Mouse (Mus musculus): ENCODE data around the gene Pdilt. TPM values are rescaled to one million over a fixed set of nuclear protein-coding genes. Genes with fewer than 3 reads are reported as not detected.
"Not testable (repeated sequence)": the region's sequence is repeated elsewhere in the genome, so short reads cannot be mapped to it uniquely, and the experiment has no call there.

The Pdilt gene
- polyA plus RNA-seq (2012; rRNA removed) = 0.11 and 0.12 TPM in 2 replicates

- DNase-seq (ENCODE audit: low read depth) = no peak
Measured at GRCm38 (mm10) chr7:119523389-119523788, at the start of gene Pdilt. TSS of gene Pdilt (minus strand) at chr7:119523489.

GRCm38 (mm10) chr7:119562476-119562875, 39.2 kb upstream of the Pdilt start:
- DNase-seq (ENCODE audit: low read depth) = not testable (repeated sequence)

- no peak for DNase-seq (ENCODE audit: low read depth)
Measured at GRCm38 (mm10) chr7:119561441-119561840, 38.2 kb upstream of the Pdilt start.

- no peak for DNase-seq (ENCODE audit: low read depth)
Measured at GRCm38 (mm10) chr7:119560452-119560835, 37.2 kb upstream of the Pdilt start.

DNA sequence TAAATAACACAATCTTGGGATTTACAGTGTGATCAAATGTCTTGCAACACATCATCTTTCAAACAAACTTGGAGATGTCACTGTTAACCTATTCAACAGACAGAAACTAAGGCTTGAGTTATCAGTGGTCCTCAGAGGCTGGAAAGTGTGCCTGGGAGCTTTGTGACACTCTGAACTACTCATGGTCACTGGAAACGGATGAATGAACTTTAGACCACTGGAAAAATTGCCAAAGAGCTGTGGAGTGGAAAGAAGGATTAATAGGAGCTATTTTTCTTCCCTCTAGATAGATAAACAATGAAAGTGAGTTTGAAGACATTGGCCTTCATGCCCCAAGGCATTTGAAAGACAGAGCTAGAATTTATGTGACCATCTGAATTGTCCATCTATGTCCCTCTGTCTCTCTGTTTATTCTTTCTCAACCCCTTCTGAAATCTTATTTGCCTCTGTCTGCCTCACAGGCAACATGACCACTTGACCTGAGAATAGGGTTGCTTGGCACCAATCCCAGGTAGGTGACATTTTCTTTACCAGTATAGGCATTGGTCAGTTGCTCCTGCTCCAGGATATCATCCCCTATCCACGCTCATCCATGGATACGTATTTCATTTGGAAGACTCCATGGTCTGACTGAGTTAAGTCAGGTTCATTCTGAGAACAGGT, 36.6 kb upstream of the Pdilt start:
- DNase-seq (ENCODE audit: low read depth) = no peak

- DNase-seq (ENCODE audit: low read depth) = no peak
Measured at GRCm38 (mm10) chr7:119554040-119554439, 30.8 kb upstream of the Pdilt start, which contains the start of gene Acsm2. TSS of gene Acsm2 (plus strand) at chr7:119554340.

DNA sequence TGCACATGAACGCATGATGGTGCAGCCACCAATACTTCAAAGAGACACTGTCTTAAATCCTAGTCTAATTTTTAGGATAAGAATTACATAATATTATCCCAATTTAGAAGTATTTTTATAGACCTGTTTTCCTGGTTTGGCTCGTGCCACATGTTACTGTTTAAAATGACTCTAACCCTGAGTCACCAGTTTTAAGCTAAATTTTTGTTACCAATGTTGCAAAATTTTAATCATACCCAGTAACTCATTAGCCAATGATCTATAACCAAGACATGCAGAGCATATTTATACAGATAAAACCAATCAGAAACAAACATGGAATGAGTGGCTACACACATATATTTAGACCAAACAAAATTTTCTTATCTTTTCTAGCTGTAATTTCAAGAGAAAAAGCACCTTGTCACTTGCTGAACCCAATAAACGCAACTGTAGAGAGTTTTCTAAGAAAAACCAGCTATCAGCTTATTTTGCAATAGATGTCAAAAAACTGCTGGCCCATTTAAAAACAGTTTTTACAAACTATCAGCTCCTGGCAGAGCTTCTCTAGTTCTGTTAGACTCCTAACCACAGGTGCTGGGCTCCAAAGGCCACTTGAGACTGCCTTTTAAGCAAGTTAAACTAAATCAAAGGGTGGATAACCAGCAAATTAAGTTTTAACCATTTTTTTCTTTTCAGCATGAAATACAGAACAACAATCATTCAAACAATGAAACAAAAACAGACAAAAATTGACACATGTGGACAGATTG, 27.4 kb upstream of the Pdilt start:
- no peak for DNase-seq (ENCODE audit: low read depth)

DNA sequence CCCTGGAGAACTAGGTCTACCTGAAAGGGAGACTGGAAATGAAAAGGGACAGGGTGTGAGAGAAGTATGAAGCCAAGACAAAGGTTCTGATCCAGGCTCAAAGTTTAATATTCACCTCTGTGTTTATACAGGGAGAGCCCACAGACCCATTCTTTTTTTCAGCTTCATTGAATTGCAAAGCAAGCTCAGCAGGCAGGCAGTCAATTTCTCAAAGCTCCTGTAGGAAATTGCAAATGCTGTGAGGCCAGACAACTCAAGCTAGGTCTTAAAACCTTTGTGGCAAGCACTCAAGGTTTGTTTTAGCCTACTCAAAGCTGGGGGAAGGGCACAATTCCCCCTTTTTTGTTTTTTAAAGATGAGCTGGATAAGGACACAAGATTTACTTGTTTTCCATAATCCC, 22.3 kb upstream of the Pdilt start:
- no peak for DNase-seq (ENCODE audit: low read depth)

- DNase-seq (ENCODE audit: low read depth) = no peak
Measured at GRCm38 (mm10) chr7:119542445-119542844, 19.2 kb upstream of the Pdilt start.

GRCm38 (mm10) chr7:119534389-119534788, 11.1 kb upstream of the Pdilt start:
- no peak for DNase-seq (ENCODE audit: low read depth)

DNA sequence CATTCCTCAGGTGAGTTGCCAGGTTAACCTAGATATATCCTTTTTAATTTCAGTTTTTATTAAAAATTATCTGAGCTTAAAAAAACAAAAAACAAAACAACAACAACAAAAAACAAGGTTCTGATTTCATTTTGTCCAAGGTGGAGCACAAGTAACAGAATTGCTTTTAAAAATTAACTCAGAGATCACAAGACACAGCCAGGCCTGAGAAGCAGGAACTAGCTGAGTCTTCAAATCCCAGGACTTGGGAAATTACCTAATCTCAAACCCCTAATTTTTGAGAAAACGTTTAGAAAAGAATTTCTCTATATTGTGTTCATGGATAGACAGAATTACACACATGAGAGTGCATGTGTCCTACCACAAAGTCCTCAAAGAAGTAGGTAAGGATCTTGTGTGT, 9.6 kb upstream of the Pdilt start:
- no peak for DNase-seq (ENCODE audit: low read depth)

- no peak for DNase-seq (ENCODE audit: low read depth)
Measured at GRCm38 (mm10) chr7:119528617-119529016, 5.3 kb upstream of the Pdilt start.

GRCm38 (mm10) chr7:119527548-119527947, 4.3 kb upstream of the Pdilt start:
- no peak for DNase-seq (ENCODE audit: low read depth)

DNA sequence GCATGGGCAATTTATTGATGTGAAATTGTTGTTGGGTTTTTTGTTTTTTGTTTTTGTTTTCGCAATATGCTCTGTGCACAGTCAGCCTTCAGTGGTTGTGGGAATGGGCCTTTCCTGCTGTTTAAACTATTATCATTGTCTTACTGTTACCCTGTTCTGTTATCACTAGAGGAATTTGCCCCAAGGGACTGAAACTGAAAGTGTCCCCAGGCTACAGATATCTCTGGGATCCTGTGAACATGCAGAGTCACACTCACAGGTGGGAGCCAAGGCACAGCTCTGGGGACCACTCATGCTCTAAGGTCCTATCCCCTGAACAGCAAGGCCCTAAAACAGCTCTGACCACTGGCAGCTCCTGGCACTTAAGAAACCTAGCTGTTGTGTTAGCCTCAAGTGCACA, 3.8 kb upstream of the Pdilt start:
- DNase-seq (ENCODE audit: low read depth) = no peak

DNA sequence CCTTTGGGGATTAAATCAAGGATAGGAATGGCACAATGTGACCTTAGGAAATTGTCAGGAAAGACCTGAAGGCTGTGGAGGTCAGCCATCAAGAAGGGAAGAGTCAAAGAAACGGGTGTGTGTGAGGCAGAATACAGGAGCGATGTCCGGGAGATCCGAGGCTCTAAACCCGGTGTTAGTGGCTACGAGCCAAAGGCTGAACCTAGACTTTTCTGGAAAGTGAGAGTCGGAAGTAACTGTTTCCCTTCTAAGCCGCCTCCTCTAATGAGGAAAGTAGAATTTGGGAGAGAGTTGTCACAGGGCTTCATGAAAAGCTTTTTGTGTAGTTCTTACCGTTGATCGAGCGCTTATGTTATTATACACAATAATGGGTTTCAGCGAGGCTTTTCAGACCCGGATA, 3.2 kb upstream of the Pdilt start:
- DNase-seq (ENCODE audit: low read depth) = no peak

- no peak for DNase-seq (ENCODE audit: low read depth)
Measured at GRCm38 (mm10) chr7:119525881-119526281, 2.6 kb upstream of the Pdilt start.

DNA sequence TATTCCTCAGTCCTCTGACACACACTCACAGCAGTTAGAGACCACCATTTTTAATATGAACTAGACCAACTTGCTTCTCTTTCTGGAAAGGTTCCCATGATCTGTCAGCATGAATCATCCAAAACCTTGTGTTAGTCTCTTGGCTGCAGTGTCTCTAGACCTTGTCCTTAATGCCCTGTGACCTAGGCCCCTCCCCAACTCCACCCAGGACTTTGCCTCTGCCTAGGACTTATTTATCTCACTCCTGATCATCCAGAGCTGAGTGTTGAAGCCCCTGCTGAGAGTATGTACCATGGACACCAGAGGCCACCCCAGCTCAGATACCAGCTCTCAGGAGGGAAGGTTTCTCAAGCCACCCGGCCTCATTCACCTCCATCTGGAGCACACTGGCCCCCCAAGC, 904 bp downstream of the Pdilt start:
- DNase-seq (ENCODE audit: low read depth) = no peak

DNA sequence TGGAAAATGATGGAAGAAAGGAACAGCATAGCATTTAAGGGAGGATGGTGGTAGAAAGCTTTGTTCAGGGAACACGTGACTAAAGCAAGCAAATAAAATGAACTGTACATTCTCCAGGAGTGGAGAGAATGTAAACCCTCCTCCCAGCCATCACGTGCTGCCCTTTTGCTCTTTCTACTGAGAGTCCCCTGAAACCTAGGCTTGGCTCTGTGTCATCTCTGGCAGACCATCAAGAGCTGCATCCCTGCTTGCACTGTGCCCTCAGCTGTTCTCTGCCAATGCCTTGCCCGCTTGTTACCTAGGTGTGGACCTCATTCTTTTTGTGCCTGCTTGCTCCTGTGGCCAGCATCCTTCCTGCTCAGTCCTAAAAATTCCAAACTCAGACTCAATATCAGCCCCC, 1.5 kb downstream of the Pdilt start:
- no peak for DNase-seq (ENCODE audit: low read depth)

DNA sequence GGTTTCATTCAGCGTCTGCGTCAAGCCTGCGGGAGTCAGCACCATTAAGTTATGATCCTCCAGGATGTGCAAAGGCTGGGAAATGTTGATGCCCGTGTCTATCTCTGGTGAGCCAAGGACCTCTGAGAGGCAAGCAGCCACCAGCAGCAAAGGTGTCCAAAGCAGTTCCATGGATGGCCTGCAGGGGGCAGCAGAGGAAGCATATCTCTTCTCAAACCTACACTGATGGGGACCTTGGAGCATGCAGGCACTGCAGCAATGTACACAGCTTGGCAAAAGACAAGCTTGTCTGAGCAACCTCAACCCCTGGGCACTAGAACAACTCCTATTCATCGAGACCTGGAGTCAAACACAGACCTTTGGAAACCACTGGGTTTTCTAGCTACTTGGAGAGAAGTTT, 3.6 kb downstream of the Pdilt start:
- DNase-seq (ENCODE audit: low read depth) = no peak

DNA sequence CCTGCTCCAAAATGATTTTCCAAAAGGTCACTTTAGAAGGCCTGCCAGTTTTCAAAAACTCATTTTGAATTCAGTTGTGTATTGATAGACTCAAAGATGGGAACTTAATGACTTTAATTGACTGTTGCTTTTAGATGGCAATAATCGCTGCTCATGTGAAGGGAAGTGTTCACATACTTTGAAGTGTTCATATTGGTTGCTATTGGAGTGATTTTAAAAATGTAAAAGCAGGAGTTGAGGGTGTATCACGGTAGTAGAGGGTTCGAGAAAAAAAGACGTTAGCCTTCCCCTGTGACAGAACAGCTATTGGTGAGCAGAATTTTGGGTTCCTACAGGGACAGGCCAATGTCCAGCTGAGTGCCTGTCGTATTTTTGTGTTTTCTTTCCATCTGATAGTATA, 4.1 kb downstream of the Pdilt start, which contains the start of gene Acsm5:
Acsm5 (plus strand) TSS at position 301 of the 400 bp plus-strand sequence.
- DNase-seq (ENCODE audit: low read depth) = no peak

DNA sequence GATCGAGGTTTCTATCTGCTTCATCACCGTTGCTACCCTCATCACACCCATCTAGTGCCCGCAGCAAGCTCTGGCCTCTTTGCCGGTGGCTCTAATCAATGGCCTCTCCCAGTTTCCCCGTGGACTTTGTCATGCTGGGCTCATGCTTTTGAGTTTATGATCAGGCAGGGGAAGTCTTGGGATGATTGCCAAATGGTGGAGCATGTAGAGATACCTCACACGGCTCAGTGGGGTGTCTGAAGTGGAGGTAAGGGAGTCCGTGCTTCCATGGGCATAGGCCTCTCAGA, 7.1 kb downstream of the Pdilt start:
- DNase-seq (ENCODE audit: low read depth) = no peak

- DNase-seq (ENCODE audit: low read depth) = no peak
Measured at GRCm38 (mm10) chr7:119515492-119516271, 7.6 kb downstream of the Pdilt start.

GRCm38 (mm10) chr7:119513056-119513455, 10.2 kb downstream of the Pdilt start:
- DNase-seq (ENCODE audit: low read depth) = no peak
